Mouse (Mus musculus) stomach, embryonic 16.5 days (tissue): ENCODE measurements around the gene 9130008F23Rik. TPM values are rescaled to one million over a fixed set of nuclear protein-coding genes. Genes with fewer than 3 reads are reported as not detected.
A peak's percentile ranks its signal among the peaks of the same experiment; 100 is the strongest.

Experiments
- ATAC-seq: fragments of 200-750 bp; cut with Nextera tagmentation; 2 replicates; pipeline ENCODE4 v1.8.0; 2017; ENCODE audit warnings: moderate number of reproducible peaks, moderate TSS enrichment; ENCODE audit not compliant: insufficient read depth, low FRiP score
- H3K27ac ChIP-seq: fragments of 300-500 bp; sonication (generic); 2 replicates; pipeline ENCODE4 v1.5.1; 2014; ENCODE audit warnings: low read length
- H3K27me3 ChIP-seq: fragments of 300-500 bp; sonication (generic); 2 replicates; pipeline ENCODE4 v1.6.1; 2014; ENCODE audit warnings: low read length, control low read depth, mixed read lengths; ENCODE audit not compliant: control insufficient read depth, insufficient read depth
- H3K36me3 ChIP-seq: fragments of 300-500 bp; sonication (generic); 2 replicates; pipeline ENCODE4 v1.6.1; 2014; ENCODE audit warnings: low read length; ENCODE audit not compliant: control insufficient read depth, insufficient read depth
- H3K4me1 ChIP-seq: fragments of 300-500 bp; sonication (generic); 2 replicates; pipeline ENCODE4 v1.6.1; 2014; ENCODE audit warnings: low read length, control low read depth, mixed read lengths; ENCODE audit not compliant: control insufficient read depth, insufficient read depth
- H3K4me2 ChIP-seq: fragments of 300-500 bp; sonication (generic); 2 replicates; pipeline ENCODE4 v1.6.1; 2014; ENCODE audit warnings: low read depth, low read length, mixed read lengths
- H3K4me3 ChIP-seq: fragments of 300-500 bp; sonication (generic); replicated peaks from 2 replicates; pipeline ENCODE4 v1.5.1; 2014; ENCODE audit warnings: mild to moderate bottlenecking, low read length
- H3K9ac ChIP-seq: fragments of 300-500 bp; sonication (generic); 2 replicates; pipeline ENCODE4 v1.6.1; 2014; ENCODE audit warnings: low read length
- H3K9me3 ChIP-seq: fragments of 300-500 bp; sonication (generic); replicated peaks from 2 replicates; pipeline ENCODE4 v1.6.1; 2016; ENCODE audit warnings: low read length, control low read depth; ENCODE audit not compliant: control insufficient read depth
- WGBS: fragments of 180-500 bp; shearing (Covaris S2); extraction: QIAGEN DNeasy Blood & Tissue Kit; methylation state at CpG from one replicate; pipeline ENCODE4 v1.1.7; 2014; 5-methylcytosine and 5-hydroxymethylcytosine counted together
- polyA plus RNA-seq: library from polyadenylated mRNA; unstranded; fragments of >200 nt; fragmentation: Nextera tagmentation; extraction: Ambion mirVana; gene quantifications from 2 replicates; pipeline ENCODE4 v1.2.1, GENCODE M21; 2015

9130008F23Rik gene
- polyA plus RNA-seq: 6.6 and 6.9 TPM in 2 replicates

GRCm38 (mm10) chr17:40879924-40880691 lies at the start of gene 9130008F23Rik:
TSS of gene 9130008F23Rik (minus strand) at chr17:40880559.
- Histone ChIP-seq H3K9me3 (no peaks in the 10 kb centered on the region), H3K4me3 (peak within 1 kb of the TSS; percentile 82), H3K9ac (peak within 1 kb of the TSS; percentile 78), H3K36me3 (no peaks in the 10 kb centered on the region), H3K4me1 (no peaks in the 10 kb centered on the region), H3K27me3 (no peaks in the 10 kb centered on the region), H3K27ac (peak within 1 kb of the TSS; percentile 87), H3K4me2 (peak within 1 kb of the TSS; percentile 63)
- ATAC-seq: peak; percentile 87
- WGBS: under 1% methylated on average over 40 of the region's 40 CpGs

GRCm38 (mm10) chr17:40915499-40915898 lies 35.1 kb upstream of the 9130008F23Rik start:
- ATAC-seq: no peak
- H3K27me3 ChIP-seq: no peaks in the 10 kb centered on the region
- 91% methylated on average over 1 of the region's 2 CpGs for WGBS
- H3K9ac ChIP-seq: no peak overlapping the region
- H3K27ac ChIP-seq: no peak overlapping the region
- no peaks in the 10 kb centered on the region for H3K9me3 ChIP-seq
- no peak overlapping the region for H3K4me2 ChIP-seq
- H3K36me3 ChIP-seq: no peaks in the 10 kb centered on the region
- no peak overlapping the region for H3K4me3 ChIP-seq
- H3K4me1 ChIP-seq: no peaks in the 10 kb centered on the region

GRCm38 (mm10) chr17:40914250-40914649 lies 33.9 kb upstream of the 9130008F23Rik start, which contains the start of gene Glyatl3:
TSS of gene Glyatl3 (minus strand) at chr17:40914350.
- no peak for ATAC-seq
- Histone ChIP-seq H3K27me3 (no peaks in the 10 kb centered on the region), H3K4me3 (no peak within 1 kb of the TSS), H3K9ac (no peak within 1 kb of the TSS), H3K4me2 (no peak within 1 kb of the TSS), H3K27ac (no peak within 1 kb of the TSS), H3K9me3 (no peaks in the 10 kb centered on the region), H3K36me3 (no peaks in the 10 kb centered on the region), H3K4me1 (no peaks in the 10 kb centered on the region)
- 93% methylated on average over 2 of the region's 2 CpGs for WGBS

GRCm38 (mm10) chr17:40904721-40905154 lies 24.4 kb upstream of the 9130008F23Rik start:
- no peaks in the 10 kb centered on the region for H3K36me3 ChIP-seq
- H3K9me3 ChIP-seq: no peaks in the 10 kb centered on the region
- WGBS: 10% methylated on average over 13 of the region's 14 CpGs
- no peaks in the 10 kb centered on the region for H3K27me3 ChIP-seq
- H3K4me1 ChIP-seq: no peaks in the 10 kb centered on the region
- no peak overlapping the region for H3K27ac ChIP-seq
- peak overlapping the region; percentile 15; the same call in 1 of the 2 replicates for H3K4me3 ChIP-seq
- no peak overlapping the region for H3K9ac ChIP-seq
- peak overlapping the region; percentile 39 for H3K4me2 ChIP-seq
- ATAC-seq: no peak

GRCm38 (mm10) chr17:40904056-40904597 lies 23.8 kb upstream of the 9130008F23Rik start:
- Histone ChIP-seq H3K27me3 (no peaks in the 10 kb centered on the region), H3K9ac (no peak overlapping the region), H3K36me3 (no peaks in the 10 kb centered on the region), H3K9me3 (no peaks in the 10 kb centered on the region), H3K4me2 (peak overlapping the region; percentile 39; the same call in 1 of the 2 replicates), H3K4me1 (no peaks in the 10 kb centered on the region), H3K27ac (no peak overlapping the region), H3K4me3 (no peak overlapping the region)
- 9% methylated on average over 11 of the region's 11 CpGs for WGBS
- ATAC-seq: no peak

- Histone ChIP-seq H3K4me3 (no peak overlapping the region), H3K9ac (no peak overlapping the region), H3K4me1 (no peaks in the 10 kb centered on the region), H3K27ac (no peak overlapping the region), H3K4me2 (no peak overlapping the region), H3K36me3 (no peaks in the 10 kb centered on the region), H3K27me3 (no peaks in the 10 kb centered on the region), H3K9me3 (no peaks in the 10 kb centered on the region)
- no peak for ATAC-seq
- WGBS: 58% methylated on average over 4 of the region's 4 CpGs
Measured at GRCm38 (mm10) chr17:40903345-40903744, 23.0 kb upstream of the 9130008F23Rik start.

- no peak for ATAC-seq
- no peak overlapping the region for H3K4me3 ChIP-seq
- no peaks in the 10 kb centered on the region for H3K4me1 ChIP-seq
- H3K9ac ChIP-seq: no peak overlapping the region
- H3K27ac ChIP-seq: no peak overlapping the region
- 51% methylated on average over 4 of the region's 4 CpGs for WGBS
- no peak overlapping the region for H3K4me2 ChIP-seq
- H3K27me3 ChIP-seq: no peaks in the 10 kb centered on the region
- no peaks in the 10 kb centered on the region for H3K9me3 ChIP-seq
- no peaks in the 10 kb centered on the region for H3K36me3 ChIP-seq
Measured at GRCm38 (mm10) chr17:40899783-40900363, 19.5 kb upstream of the 9130008F23Rik start.

- ATAC-seq: no peak
- Histone ChIP-seq H3K27me3 (no peaks in the 10 kb centered on the region), H3K9ac (no peak overlapping the region), H3K9me3 (no peaks in the 10 kb centered on the region), H3K27ac (no peak overlapping the region), H3K4me1 (no peaks in the 10 kb centered on the region), H3K4me3 (no peak overlapping the region), H3K36me3 (no peaks in the 10 kb centered on the region), H3K4me2 (no peak overlapping the region)
- 57% methylated on average over 1 of the region's 1 CpGs for WGBS
Measured at GRCm38 (mm10) chr17:40896863-40897262, 16.5 kb upstream of the 9130008F23Rik start.
